Mouse (Mus musculus): ENCODE data around the gene Slc35e3.

GRCm38 (mm10) chr10:117738928-117739647 lies 7.1 kb downstream of the Slc35e3 start:
- TF ChIP-seq CTCF (IDR thresholded peaks at IDR 0.05; ENCODE audit: insufficient read depth, low read depth, low read length) (no peak), POLR2A (IDR thresholded peaks at IDR 0.05; ENCODE audit: insufficient read depth, low read depth, low read length) (no peak)

Measured in olfactory bulb, adult 2 months (tissue).